Mouse (Mus musculus) cortical plate, adult 2 months (tissue): ENCODE results near the gene Rnf208.
A peak's percentile ranks its signal among the peaks of the same experiment; 100 is the strongest.

Experiments used
- CTCF ChIP-seq: fragments of 200-500 bp; IDR thresholded peaks from 2 replicates; pipeline ENCODE4 v1.5.1; 2011; ENCODE audit warnings: mild to moderate bottlenecking, control low read depth, low read length; ENCODE audit not compliant: insufficient read depth; ENCODE audit errors: extremely low read depth
- POLR2A ChIP-seq: fragments of 200-500 bp; IDR thresholded peaks from 2 replicates; pipeline ENCODE4 v1.6.1; 2011; ENCODE audit warnings: mild to moderate bottlenecking, low read length, control low read depth; ENCODE audit not compliant: insufficient read depth; ENCODE audit errors: extremely low read depth

- TF ChIP-seq CTCF (no peak), POLR2A (peak; percentile 21; the same call in 1 of the 2 replicates)
Observed at GRCm38 (mm10) chr2:25265897-25266656, 24.0 kb downstream of the Rnf208 start.
